Mouse (Mus musculus): ENCODE data around the gene Mad2l2. TPM values are rescaled to one million over a fixed set of nuclear protein-coding genes. Genes with fewer than 3 reads are reported as not detected.

The Mad2l2 gene
- polyA plus RNA-seq, 1 experiment: 17.8 TPM

GRCm38 (mm10) chr4:148085131-148085906, 44.9 kb upstream of the Mad2l2 start:
- no peak for TF ChIP-seq CTCF (IDR thresholded peaks at IDR 0.05; ENCODE audit: extremely low read depth, insufficient read length, insufficient replicate concordance, low read depth, low read length)
- Histone ChIP-seq H3K36me3 (ENCODE audit: control insufficient read depth, insufficient read depth, low read length) (peaks cover 7% of the 10 kb centered on the region), H3K27ac (ENCODE audit: insufficient read depth, low read depth, low read length) (no peak overlapping the region; the same call in 1 of the 2 replicates), H3K4me3 (ENCODE audit: low read depth, low read length) (no peak overlapping the region), H3K4me1 (ENCODE audit: control insufficient read depth, insufficient read depth, insufficient read length, low read length) (peaks cover 14% of the 10 kb centered on the region), H3K27me3 (ENCODE audit: control insufficient read depth, insufficient read depth, low read length) (no peaks in the 10 kb centered on the region)
- 58% methylated on average over 10 of the region's 10 CpGs for WGBS

DNA sequence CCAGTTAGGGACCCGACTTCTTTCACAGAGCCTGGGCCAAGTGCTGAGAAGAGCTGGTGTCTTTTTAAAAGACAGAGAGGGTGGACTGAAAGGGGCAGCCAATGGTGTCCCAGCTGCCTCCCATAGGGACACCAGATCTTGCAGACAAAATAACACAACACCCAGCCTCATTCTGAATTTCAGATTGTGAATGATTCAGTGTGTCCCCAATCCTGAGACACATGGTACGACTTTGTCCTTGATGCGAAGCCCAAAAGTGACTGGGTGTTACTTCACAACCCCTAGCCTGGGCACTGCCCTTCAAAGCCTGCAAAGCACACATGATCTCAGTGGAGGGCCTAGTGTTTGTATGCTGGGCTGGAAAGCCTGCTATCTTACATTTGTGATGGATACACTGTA, 44.3 kb upstream of the Mad2l2 start:
- Histone ChIP-seq H3K4me1 (ENCODE audit: control insufficient read depth, insufficient read depth, insufficient read length, low read length) (peaks cover 14% of the 10 kb centered on the region), H3K36me3 (ENCODE audit: control insufficient read depth, insufficient read depth, low read length) (peaks cover 6% of the 10 kb centered on the region), H3K27ac (ENCODE audit: insufficient read depth, low read depth, low read length) (no peak overlapping the region), H3K27me3 (ENCODE audit: control insufficient read depth, insufficient read depth, low read length) (no peaks in the 10 kb centered on the region), H3K4me3 (ENCODE audit: low read depth, low read length) (no peak overlapping the region)
- 81% methylated on average over 3 of the region's 3 CpGs for WGBS
- TF ChIP-seq CTCF (IDR thresholded peaks at IDR 0.05; ENCODE audit: extremely low read depth, insufficient read length, insufficient replicate concordance, low read depth, low read length) (no peak), POLR2A (IDR thresholded peaks at IDR 0.05; ENCODE audit: low read depth, low read length) (no peak)

DNA sequence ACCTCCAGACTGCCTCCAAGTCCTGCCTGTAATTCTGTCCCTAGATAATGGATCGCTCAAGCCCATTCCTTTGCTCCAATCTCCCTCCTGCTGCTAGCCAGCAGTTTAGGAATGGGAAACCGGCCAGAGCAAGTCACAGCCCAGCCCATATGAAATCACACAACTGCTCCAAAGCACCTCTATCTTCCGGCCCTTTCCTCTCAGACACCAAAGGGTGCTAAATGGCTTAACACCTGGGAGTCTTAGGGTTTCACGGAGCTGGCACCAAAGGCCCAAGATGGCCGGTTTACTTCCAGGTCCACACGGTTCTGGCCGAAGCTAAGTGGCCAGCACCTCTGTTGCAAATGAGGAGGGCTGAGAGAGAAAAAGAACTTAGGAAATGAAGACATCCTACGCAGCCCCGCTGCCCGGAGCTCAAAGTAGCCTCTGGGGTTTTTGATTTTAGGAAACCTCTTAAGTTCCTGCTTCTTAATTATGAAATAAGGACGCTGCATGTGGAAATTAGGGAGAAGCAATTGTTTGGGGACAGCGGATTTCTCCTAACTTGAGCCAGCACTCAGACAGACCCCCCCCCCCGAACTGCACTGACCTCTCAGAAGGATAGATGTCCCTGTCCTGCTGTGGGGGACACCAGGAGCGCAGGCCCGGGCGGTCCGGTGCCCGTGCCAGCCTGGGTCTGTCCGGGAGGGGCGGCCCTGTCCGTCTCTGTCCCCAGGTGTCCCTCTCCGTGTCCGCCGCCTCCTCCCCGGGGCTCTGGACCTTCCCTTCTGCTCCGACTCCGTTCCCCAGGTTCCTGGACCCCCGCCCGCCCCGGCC, 42.9 kb upstream of the Mad2l2 start:
- TF ChIP-seq CTCF (IDR thresholded peaks at IDR 0.05; ENCODE audit: extremely low read depth, insufficient read length, insufficient replicate concordance, low read depth, low read length) (no peak), POLR2A (IDR thresholded peaks at IDR 0.05; ENCODE audit: low read depth, low read length) (no peak)
- peaks cover 14% of the 10 kb centered on the region for H3K4me1 ChIP-seq (ENCODE audit: control insufficient read depth, insufficient read depth, insufficient read length, low read length)

GRCm38 (mm10) chr4:148087907-148088527, 42.2 kb upstream of the Mad2l2 start, which contains the start of gene Agtrap:
TSS of gene Agtrap (minus strand) at chr4:148088031.
- TF ChIP-seq CTCF (IDR thresholded peaks at IDR 0.05; ENCODE audit: extremely low read depth, insufficient read length, insufficient replicate concordance, low read depth, low read length): no peak
- TF ChIP-seq POLR2A (IDR thresholded peaks at IDR 0.05; ENCODE audit: low read depth, low read length): no peak
- Histone ChIP-seq H3K4me3 (ENCODE audit: low read depth, low read length) (peak within 1 kb of the TSS; percentile 74), H3K27ac (ENCODE audit: insufficient read depth, low read depth, low read length) (0 out of 2 replicates have a peak within 1 kb of the TSS, but pooled peaks have one; percentile 5), H3K36me3 (ENCODE audit: control insufficient read depth, insufficient read depth, low read length) (no peaks in the 10 kb centered on the region), H3K4me1 (ENCODE audit: control insufficient read depth, insufficient read depth, insufficient read length, low read length) (peaks cover 14% of the 10 kb centered on the region), H3K27me3 (ENCODE audit: control insufficient read depth, insufficient read depth, low read length) (no peaks in the 10 kb centered on the region)
- 8% methylated on average over 34 of the region's 34 CpGs for WGBS

More for the DNA sequence above, 42.9 kb upstream of the Mad2l2 start:
- Histone ChIP-seq H3K4me3 (ENCODE audit: low read depth, low read length) (peak overlapping the region; percentile 74), H3K27ac (ENCODE audit: insufficient read depth, low read depth, low read length) (0 out of 2 replicates have a peak overlapping the region, but pooled peaks have one; percentile 5), H3K36me3 (ENCODE audit: control insufficient read depth, insufficient read depth, low read length) (no peaks in the 10 kb centered on the region), H3K27me3 (ENCODE audit: control insufficient read depth, insufficient read depth, low read length) (no peaks in the 10 kb centered on the region)
- WGBS: 3% methylated on average over 30 of the region's 30 CpGs

DNA sequence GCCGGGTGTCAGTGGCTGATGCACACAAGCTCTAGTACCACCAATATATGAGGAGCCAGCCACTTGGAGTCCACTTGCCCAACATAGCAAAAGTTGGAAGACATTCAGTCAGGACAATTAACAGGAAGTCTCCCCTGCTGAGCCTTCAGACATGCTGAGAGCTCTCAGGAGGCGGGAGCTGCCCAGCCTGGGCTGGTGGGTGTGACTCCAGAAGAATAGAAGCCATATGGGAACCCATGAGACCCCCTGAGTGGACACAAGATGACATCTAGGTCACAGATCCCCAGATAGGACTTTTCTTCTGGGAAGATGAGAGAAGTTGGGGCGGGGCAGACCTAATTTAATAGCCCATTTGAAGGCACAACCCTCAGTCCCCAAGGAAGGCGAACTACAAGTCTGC, 41.0 kb upstream of the Mad2l2 start:
- Histone ChIP-seq H3K4me3 (ENCODE audit: low read depth, low read length) (no peak overlapping the region), H3K4me1 (ENCODE audit: control insufficient read depth, insufficient read depth, insufficient read length, low read length) (peaks cover 8% of the 10 kb centered on the region), H3K36me3 (ENCODE audit: control insufficient read depth, insufficient read depth, low read length) (no peaks in the 10 kb centered on the region), H3K27me3 (ENCODE audit: control insufficient read depth, insufficient read depth, low read length) (no peaks in the 10 kb centered on the region), H3K27ac (ENCODE audit: insufficient read depth, low read depth, low read length) (no peak overlapping the region)
- 89% methylated on average over 4 of the region's 4 CpGs for WGBS
- no peak for TF ChIP-seq CTCF (IDR thresholded peaks at IDR 0.05; ENCODE audit: extremely low read depth, insufficient read length, insufficient replicate concordance, low read depth, low read length)
- no peak for TF ChIP-seq POLR2A (IDR thresholded peaks at IDR 0.05; ENCODE audit: low read depth, low read length)

- WGBS: 96% methylated on average over 1 of the region's 1 CpGs
- TF ChIP-seq POLR2A (IDR thresholded peaks at IDR 0.05; ENCODE audit: low read depth, low read length): no peak
- no peak for TF ChIP-seq CTCF (IDR thresholded peaks at IDR 0.05; ENCODE audit: extremely low read depth, insufficient read length, insufficient replicate concordance, low read depth, low read length)
- Histone ChIP-seq H3K27me3 (ENCODE audit: control insufficient read depth, insufficient read depth, low read length) (no peaks in the 10 kb centered on the region), H3K36me3 (ENCODE audit: control insufficient read depth, insufficient read depth, low read length) (no peaks in the 10 kb centered on the region), H3K4me3 (ENCODE audit: low read depth, low read length) (no peak overlapping the region), H3K4me1 (ENCODE audit: control insufficient read depth, insufficient read depth, insufficient read length, low read length) (peaks cover 2% of the 10 kb centered on the region), H3K27ac (ENCODE audit: insufficient read depth, low read depth, low read length) (no peak overlapping the region)
These were observed 39.0 kb upstream of the Mad2l2 start for GRCm38 (mm10) chr4:148091181-148091580.
